Mouse (Mus musculus) heart, postnatal 0 days (tissue): Measurements from ENCODE around the gene Mrtfb. TPM values are rescaled to one million over a fixed set of nuclear protein-coding genes. Genes with fewer than 3 reads are reported as not detected.

Source experiments
- ATAC-seq: fragments of 200-750 bp; cut with Nextera tagmentation; 2 replicates; pipeline ENCODE4 v1.8.0; 2017; ENCODE audit warnings: low read depth, moderate number of reproducible peaks, moderate library complexity; ENCODE audit not compliant: insufficient read depth
- DNase-seq: peaks from one replicate; pipeline ENCODE4 v3.0.0-alpha.2; 2016; ENCODE audit warnings: low spot score
- H3K27ac ChIP-seq: fragments of 300-500 bp; sonication (generic); 2 replicates; pipeline ENCODE4 v1.5.1; 2014; ENCODE audit warnings: low read depth, mild to moderate bottlenecking
- H3K27me3 ChIP-seq: fragments of 300-500 bp; sonication (generic); 2 replicates; pipeline ENCODE4 v1.6.1; 2014; ENCODE audit warnings: low read length, mixed read lengths; ENCODE audit not compliant: control insufficient read depth, insufficient read depth
- H3K36me3 ChIP-seq: fragments of 300-500 bp; sonication (generic); replicated peaks from 2 replicates; pipeline ENCODE4 v1.6.1; 2014; ENCODE audit warnings: low read length, mixed read lengths; ENCODE audit not compliant: control insufficient read depth, insufficient read depth
- H3K4me1 ChIP-seq: fragments of 300-500 bp; sonication (generic); 2 replicates; pipeline ENCODE4 v1.6.1; 2014; ENCODE audit warnings: antibody characterized with exemption; ENCODE audit not compliant: control insufficient read depth, insufficient read depth
- H3K4me2 ChIP-seq: fragments of 300-500 bp; sonication (generic); 2 replicates; pipeline ENCODE4 v1.6.1; 2014; ENCODE audit warnings: low read depth, mild to moderate bottlenecking, low read length, moderate library complexity
- H3K4me3 ChIP-seq: fragments of 300-500 bp; sonication (generic); 2 replicates; pipeline ENCODE4 v1.5.1; 2014; ENCODE audit warnings: low read depth, low read length
- H3K9ac ChIP-seq: fragments of 300-500 bp; sonication (generic); replicated peaks from 2 replicates; pipeline ENCODE4 v1.6.1; 2014; ENCODE audit warnings: low read depth, low read length, mixed read lengths
- H3K9me3 ChIP-seq: fragments of 300-500 bp; sonication (generic); replicated peaks from 2 replicates; pipeline ENCODE4 v1.6.1; 2016; ENCODE audit warnings: low read length; ENCODE audit not compliant: control insufficient read depth
- CTCF ChIP-seq: IDR thresholded peaks from 2 replicates; pipeline ENCODE4 v1.5.1; 2016; ENCODE audit warnings: antibody characterized with exemption, control low read depth, low read depth
- EP300 ChIP-seq: IDR thresholded peaks from 2 replicates; pipeline ENCODE4 v1.6.1; 2016; ENCODE audit warnings: antibody characterized with exemption, low read depth
- WGBS: fragments of 180-500 bp; shearing (Covaris S2); extraction: QIAGEN DNeasy Blood & Tissue Kit; methylation state at CpG from one replicate; pipeline ENCODE4 v1.1.7; 2014; 5-methylcytosine and 5-hydroxymethylcytosine counted together
- polyA plus RNA-seq: library from polyadenylated mRNA; unstranded; fragments of >200 nt; fragmentation: Nextera tagmentation; extraction: Ambion mirVana; gene quantifications from 2 replicates; pipeline ENCODE4 v1.2.1, GENCODE M21; 2015
- total RNA-seq: library from RNA; depleted of rRNA; stranded (reverse); fragments of >200 nt; gene quantifications from 2 replicates; pipeline ENCODE4 v1.2.3, GENCODE M21; 2014; ENCODE audit warnings: low replicate concordance; rRNA removed

Mrtfb gene
- total RNA-seq (11.9 and 17.2 TPM in 2 replicates), polyA plus RNA-seq (11.7 and 12.6 TPM in 2 replicates)

- Histone ChIP-seq H3K4me1 (peaks cover 26% of the 10 kb centered on the region), H3K9ac (peak within 1 kb of the TSS; percentile 92), H3K27ac (peak within 1 kb of the TSS; percentile 76), H3K4me3 (peak within 1 kb of the TSS; percentile 82), H3K36me3 (no peaks in the 10 kb centered on the region), H3K27me3 (no peaks in the 10 kb centered on the region), H3K9me3 (no peaks in the 10 kb centered on the region), H3K4me2 (peak within 1 kb of the TSS; percentile 74)
- peak; percentile 37; the same call in 1 of the 2 replicates for TF ChIP-seq EP300
- 0 out of 2 replicates have a peak, but pooled peaks have one; percentile 7 for TF ChIP-seq CTCF
- ATAC-seq, result peak; percentile 91
- peak; percentile 83 for DNase-seq
- 1% methylated on average over 54 of the region's 56 CpGs for WGBS
Measured at GRCm38 (mm10) chr16:13255855-13256635, at the start of gene Mrtfb. Gene Mrtfb, plus strand, starts transcription at chr16:13256481.

- Histone ChIP-seq H3K36me3 (no peaks in the 10 kb centered on the region), H3K27ac (no peak overlapping the region), H3K9ac (no peak overlapping the region), H3K4me2 (no peak overlapping the region), H3K4me3 (no peak overlapping the region), H3K4me1 (0 out of 2 replicates have a peak, but pooled peaks cover 4% of the 10 kb centered on the region), H3K27me3 (no peaks in the 10 kb centered on the region), H3K9me3 (no peaks in the 10 kb centered on the region)
- TF ChIP-seq EP300 (no peak), CTCF (no peak)
- DNase-seq, result no peak
- WGBS, result 62% methylated on average over 5 of the region's 5 CpGs
- no peak for ATAC-seq
Measured at GRCm38 (mm10) chr16:13207649-13208048, 48.6 kb upstream of the Mrtfb start.

GRCm38 (mm10) chr16:13208087-13208486 is 48.2 kb upstream of the Mrtfb start:
- TF ChIP-seq EP300, result no peak
- no peak for TF ChIP-seq CTCF
- Histone ChIP-seq H3K4me3 (no peak overlapping the region), H3K4me2 (no peak overlapping the region), H3K4me1 (0 out of 2 replicates have a peak, but pooled peaks cover 4% of the 10 kb centered on the region), H3K36me3 (no peaks in the 10 kb centered on the region), H3K27me3 (no peaks in the 10 kb centered on the region), H3K27ac (no peak overlapping the region), H3K9me3 (no peaks in the 10 kb centered on the region), H3K9ac (no peak overlapping the region)
- WGBS, result 39% methylated on average over 3 of the region's 3 CpGs
- peak; percentile 68 for ATAC-seq
- DNase-seq, result no peak

- H3K9me3 ChIP-seq, result no peaks in the 10 kb centered on the region
- TF ChIP-seq CTCF (no peak), EP300 (no peak)
- no peak overlapping the region for H3K27ac ChIP-seq
- H3K4me2 ChIP-seq, result no peak overlapping the region
- WGBS, result 76% methylated on average over 4 of the region's 4 CpGs
- no peaks in the 10 kb centered on the region for H3K27me3 ChIP-seq
- H3K4me1 ChIP-seq, result peaks cover 7% of the 10 kb centered on the region; the same call in 1 of the 2 replicates
- ATAC-seq (no peak), DNase-seq (no peak)
- H3K36me3 ChIP-seq, result no peaks in the 10 kb centered on the region
- no peak overlapping the region for H3K9ac ChIP-seq
- H3K4me3 ChIP-seq, result no peak overlapping the region
Measured at GRCm38 (mm10) chr16:13212781-13213180, 43.5 kb upstream of the Mrtfb start.

GRCm38 (mm10) chr16:13216116-13216952 is 39.9 kb upstream of the Mrtfb start:
- no peak overlapping the region for H3K4me3 ChIP-seq
- H3K9ac ChIP-seq, result no peak overlapping the region
- H3K9me3 ChIP-seq, result no peaks in the 10 kb centered on the region
- no peaks in the 10 kb centered on the region for H3K27me3 ChIP-seq
- peak; percentile 85 for DNase-seq
- H3K4me2 ChIP-seq, result no peak overlapping the region
- H3K36me3 ChIP-seq, result no peaks in the 10 kb centered on the region
- peak; percentile 92 for ATAC-seq
- H3K27ac ChIP-seq, result peak overlapping the region; percentile 88
- 33% methylated on average over 5 of the region's 5 CpGs for WGBS
- TF ChIP-seq CTCF (peak; percentile 59), EP300 (no peak)
- H3K4me1 ChIP-seq, result peaks cover 9% of the 10 kb centered on the region
